Mouse (Mus musculus): ENCODE measurements at regions not wholly inside any gene's neighbourhood (a gene's known extent, or its start where the extent isn't known, plus 50 kb on each side); places are given as distances from the start of the nearest gene placed in this dataset.

- no peaks in the 10 kb centered on the region for H3K36me3 ChIP-seq (ENCODE audit: control insufficient read depth, insufficient read depth, low read length)
- H3K4me3 ChIP-seq (ENCODE audit: low read depth, low read length), result no peak overlapping the region
- no peaks in the 10 kb centered on the region for H3K4me1 ChIP-seq (replicated peaks; ENCODE audit: control insufficient read depth, insufficient read depth, low read length)
- H3K27ac ChIP-seq (ENCODE audit: low read depth), result no peak overlapping the region
- 64% methylated on average over 2 of the region's 2 CpGs for WGBS
- no peaks in the 10 kb centered on the region for H3K9me3 ChIP-seq (ENCODE audit: control insufficient read depth, low read length)
- DNase-seq (ENCODE audit: low spot score) (no peak), ATAC-seq (replicated peaks; ENCODE audit: low FRiP score, low TSS enrichment, low read depth) (no peak)
- no peak overlapping the region for H3K9ac ChIP-seq (ENCODE audit: low read length)
- H3K4me2 ChIP-seq (ENCODE audit: low read length), result no peak overlapping the region
- no peaks in the 10 kb centered on the region for H3K27me3 ChIP-seq (replicated peaks; ENCODE audit: control insufficient read depth, insufficient read depth, low read length)
Observed at GRCm38 (mm10) chr11:65597298-65598076, 190.6 kb downstream of the Map2k4 start.

GRCm38 (mm10) chr11:65588491-65588890, 199.6 kb downstream of the Map2k4 start:
- no peaks in the 10 kb centered on the region for H3K27me3 ChIP-seq (replicated peaks; ENCODE audit: control insufficient read depth, insufficient read depth, low read length)
- 57% methylated on average over 3 of the region's 3 CpGs for WGBS
- H3K9ac ChIP-seq (ENCODE audit: low read length), result no peak overlapping the region
- no peaks in the 10 kb centered on the region for H3K9me3 ChIP-seq (ENCODE audit: control insufficient read depth, low read length)
- H3K36me3 ChIP-seq (ENCODE audit: control insufficient read depth, insufficient read depth, low read length), result no peaks in the 10 kb centered on the region
- no peak overlapping the region for H3K4me3 ChIP-seq (ENCODE audit: low read depth, low read length)
- H3K4me2 ChIP-seq (ENCODE audit: low read length), result no peak overlapping the region
- no peak overlapping the region for H3K27ac ChIP-seq (ENCODE audit: low read depth)
- ATAC-seq (replicated peaks; ENCODE audit: low FRiP score, low TSS enrichment, low read depth) (no peak), DNase-seq (ENCODE audit: low spot score) (no peak)
- no peaks in the 10 kb centered on the region for H3K4me1 ChIP-seq (replicated peaks; ENCODE audit: control insufficient read depth, insufficient read depth, low read length)

GRCm38 (mm10) chr11:65567831-65568230, 220.3 kb downstream of the Map2k4 start:
- no peak overlapping the region for H3K4me2 ChIP-seq (ENCODE audit: low read length)
- no peaks in the 10 kb centered on the region for H3K36me3 ChIP-seq (ENCODE audit: control insufficient read depth, insufficient read depth, low read length)
- H3K27ac ChIP-seq (ENCODE audit: low read depth), result no peak overlapping the region
- no peak for DNase-seq (ENCODE audit: low spot score)
- H3K4me1 ChIP-seq (replicated peaks; ENCODE audit: control insufficient read depth, insufficient read depth, low read length), result no peaks in the 10 kb centered on the region
- H3K9ac ChIP-seq (ENCODE audit: low read length), result no peak overlapping the region
- no peaks in the 10 kb centered on the region for H3K27me3 ChIP-seq (replicated peaks; ENCODE audit: control insufficient read depth, insufficient read depth, low read length)
- WGBS, result 90% methylated on average over 9 of the region's 9 CpGs
- no peak overlapping the region for H3K4me3 ChIP-seq (ENCODE audit: low read depth, low read length)
- no peaks in the 10 kb centered on the region for H3K9me3 ChIP-seq (ENCODE audit: control insufficient read depth, low read length)
- ATAC-seq (replicated peaks; ENCODE audit: low FRiP score, low TSS enrichment, low read depth), result no peak

- no peaks in the 10 kb centered on the region for H3K9me3 ChIP-seq (ENCODE audit: control insufficient read depth, low read length)
Observed at GRCm38 (mm10) chr11:65558236-65558635, 229.9 kb downstream of the Map2k4 start.

GRCm38 (mm10) chr11:65551073-65551472, 237.0 kb downstream of the Map2k4 start:
- H3K27ac ChIP-seq (ENCODE audit: low read depth), result no peak overlapping the region
- H3K9ac ChIP-seq (ENCODE audit: low read length), result no peak overlapping the region
- H3K4me3 ChIP-seq (ENCODE audit: low read depth, low read length), result no peak overlapping the region
- no peaks in the 10 kb centered on the region for H3K36me3 ChIP-seq (ENCODE audit: control insufficient read depth, insufficient read depth, low read length)
- no peak for DNase-seq (ENCODE audit: low spot score)
- no peaks in the 10 kb centered on the region for H3K4me1 ChIP-seq (replicated peaks; ENCODE audit: control insufficient read depth, insufficient read depth, low read length)
- 58% methylated on average over 6 of the region's 6 CpGs for WGBS
- no peaks in the 10 kb centered on the region for H3K9me3 ChIP-seq (ENCODE audit: control insufficient read depth, low read length)
- no peaks in the 10 kb centered on the region for H3K27me3 ChIP-seq (replicated peaks; ENCODE audit: control insufficient read depth, insufficient read depth, low read length)
- no peak overlapping the region for H3K4me2 ChIP-seq (ENCODE audit: low read length)
- ATAC-seq (replicated peaks; ENCODE audit: low FRiP score, low TSS enrichment, low read depth), result no peak

More at GRCm38 (mm10) chr11:65558236-65558635, 229.9 kb downstream of the Map2k4 start:
- no peak for DNase-seq (ENCODE audit: low spot score)
- Histone ChIP-seq H3K9ac (ENCODE audit: low read length) (no peak overlapping the region), H3K27ac (ENCODE audit: low read depth) (no peak overlapping the region), H3K4me2 (ENCODE audit: low read length) (no peak overlapping the region), H3K4me3 (ENCODE audit: low read depth, low read length) (no peak overlapping the region), H3K36me3 (ENCODE audit: control insufficient read depth, insufficient read depth, low read length) (no peaks in the 10 kb centered on the region), H3K27me3 (replicated peaks; ENCODE audit: control insufficient read depth, insufficient read depth, low read length) (no peaks in the 10 kb centered on the region), H3K4me1 (replicated peaks; ENCODE audit: control insufficient read depth, insufficient read depth, low read length) (no peaks in the 10 kb centered on the region)
- no peak for ATAC-seq (replicated peaks; ENCODE audit: low FRiP score, low TSS enrichment, low read depth)
- 78% methylated on average over 4 of the region's 4 CpGs for WGBS

GRCm38 (mm10) chr11:65544281-65544680, 243.8 kb downstream of the Map2k4 start:
- Histone ChIP-seq H3K9ac (ENCODE audit: low read length) (no peak overlapping the region), H3K4me3 (ENCODE audit: low read depth, low read length) (no peak overlapping the region), H3K36me3 (ENCODE audit: control insufficient read depth, insufficient read depth, low read length) (no peaks in the 10 kb centered on the region), H3K27me3 (replicated peaks; ENCODE audit: control insufficient read depth, insufficient read depth, low read length) (no peaks in the 10 kb centered on the region), H3K4me2 (ENCODE audit: low read length) (no peak overlapping the region), H3K27ac (ENCODE audit: low read depth) (no peak overlapping the region), H3K4me1 (replicated peaks; ENCODE audit: control insufficient read depth, insufficient read depth, low read length) (no peaks in the 10 kb centered on the region), H3K9me3 (ENCODE audit: control insufficient read depth, low read length) (no peaks in the 10 kb centered on the region)
- ATAC-seq (replicated peaks; ENCODE audit: low FRiP score, low TSS enrichment, low read depth) (no peak), DNase-seq (ENCODE audit: low spot score) (no peak)
- 76% methylated on average over 5 of the region's 5 CpGs for WGBS

GRCm38 (mm10) chr11:65543581-65543980, 244.5 kb downstream of the Map2k4 start:
- no peaks in the 10 kb centered on the region for H3K27me3 ChIP-seq (replicated peaks; ENCODE audit: control insufficient read depth, insufficient read depth, low read length)
- H3K36me3 ChIP-seq (ENCODE audit: control insufficient read depth, insufficient read depth, low read length), result no peaks in the 10 kb centered on the region
- H3K4me2 ChIP-seq (ENCODE audit: low read length), result no peak overlapping the region
- no peaks in the 10 kb centered on the region for H3K4me1 ChIP-seq (replicated peaks; ENCODE audit: control insufficient read depth, insufficient read depth, low read length)
- no peak overlapping the region for H3K27ac ChIP-seq (ENCODE audit: low read depth)
- WGBS, result 87% methylated on average over 3 of the region's 3 CpGs
- ATAC-seq (replicated peaks; ENCODE audit: low FRiP score, low TSS enrichment, low read depth), result no peak
- no peak overlapping the region for H3K9ac ChIP-seq (ENCODE audit: low read length)
- H3K4me3 ChIP-seq (ENCODE audit: low read depth, low read length), result no peak overlapping the region
- DNase-seq (ENCODE audit: low spot score), result no peak
- no peaks in the 10 kb centered on the region for H3K9me3 ChIP-seq (ENCODE audit: control insufficient read depth, low read length)

GRCm38 (mm10) chr11:65537046-65537630, 251.0 kb downstream of the Map2k4 start:
- ATAC-seq (replicated peaks; ENCODE audit: low FRiP score, low TSS enrichment, low read depth) (no peak), DNase-seq (ENCODE audit: low spot score) (no peak)
- Histone ChIP-seq H3K27me3 (replicated peaks; ENCODE audit: control insufficient read depth, insufficient read depth, low read length) (no peaks in the 10 kb centered on the region), H3K36me3 (ENCODE audit: control insufficient read depth, insufficient read depth, low read length) (no peaks in the 10 kb centered on the region), H3K4me2 (ENCODE audit: low read length) (no peak overlapping the region), H3K4me1 (replicated peaks; ENCODE audit: control insufficient read depth, insufficient read depth, low read length) (no peaks in the 10 kb centered on the region; the same call in 1 of the 2 replicates), H3K4me3 (ENCODE audit: low read depth, low read length) (no peak overlapping the region), H3K9me3 (ENCODE audit: control insufficient read depth, low read length) (no peaks in the 10 kb centered on the region), H3K27ac (ENCODE audit: low read depth) (no peak overlapping the region), H3K9ac (ENCODE audit: low read length) (no peak overlapping the region)
- WGBS, result 57% methylated on average over 16 of the region's 16 CpGs

Measured in intestine, embryonic 14.5 days (tissue).